Mouse (Mus musculus) liver, embryonic 16.5 days (tissue): Measurements from ENCODE around the gene Zfp967. TPM values are rescaled to one million over a fixed set of nuclear protein-coding genes. Genes with fewer than 3 reads are reported as not detected.
"Not testable (repeated sequence)": the region's sequence is repeated elsewhere in the genome, so short reads cannot be mapped to it uniquely, and the experiment has no call there.

Experiments
- ATAC-seq: fragments of 200-750 bp; cut with Nextera tagmentation; 2 replicates; pipeline ENCODE4 v1.8.0; 2017; ENCODE audit warnings: low read depth, mild to moderate bottlenecking, moderate number of reproducible peaks, moderate library complexity
- H3K27ac ChIP-seq: fragments of 300-500 bp; sonication (generic); 2 replicates; pipeline ENCODE4 v1.5.1; 2014; ENCODE audit warnings: mild to moderate bottlenecking, low read length
- H3K27me3 ChIP-seq: fragments of 300-500 bp; sonication (generic); 2 replicates; pipeline ENCODE4 v1.6.1; 2014; ENCODE audit warnings: low read depth, low read length, mixed read lengths; ENCODE audit not compliant: control insufficient read depth, insufficient read depth
- H3K36me3 ChIP-seq: fragments of 300-500 bp; sonication (generic); 2 replicates; pipeline ENCODE4 v1.6.1; 2014; ENCODE audit warnings: mild to moderate bottlenecking; ENCODE audit not compliant: control insufficient read depth, insufficient read depth
- H3K4me1 ChIP-seq: fragments of 300-500 bp; sonication (generic); 2 replicates; pipeline ENCODE4 v1.6.1; 2014; ENCODE audit warnings: low read depth, low read length, mixed read lengths; ENCODE audit not compliant: control insufficient read depth
- H3K4me2 ChIP-seq: fragments of 300-500 bp; sonication (generic); 2 replicates; pipeline ENCODE4 v1.6.1; 2014; ENCODE audit warnings: low read depth, low read length, mixed read lengths
- H3K4me3 ChIP-seq: fragments of 300-500 bp; sonication (generic); 2 replicates; pipeline ENCODE4 v1.5.1; 2014; ENCODE audit warnings: low read depth, mild to moderate bottlenecking, low read length
- H3K9ac ChIP-seq: fragments of 300-500 bp; sonication (generic); 2 replicates; pipeline ENCODE4 v1.6.1; 2014; ENCODE audit warnings: low read depth, low read length
- H3K9me3 ChIP-seq: fragments of 300-500 bp; sonication (generic); replicated peaks from 2 replicates; pipeline ENCODE4 v1.6.1; 2016; ENCODE audit warnings: low read length; ENCODE audit not compliant: control insufficient read depth
- WGBS: fragments of 180-500 bp; shearing (Covaris S2); extraction: QIAGEN DNeasy Blood & Tissue Kit; methylation state at CpG from one replicate; pipeline ENCODE4 v1.1.7; 2014; ENCODE audit not compliant: insufficient replicate concordance; 5-methylcytosine and 5-hydroxymethylcytosine counted together
- polyA plus RNA-seq: library from polyadenylated mRNA; unstranded; fragments of >200 nt; fragmentation: Nextera tagmentation; extraction: Ambion mirVana; gene quantifications from 2 replicates; pipeline ENCODE4 v1.2.1, GENCODE M21; 2015

Zfp967 gene
- polyA plus RNA-seq = not detected in 2 replicates

DNA sequence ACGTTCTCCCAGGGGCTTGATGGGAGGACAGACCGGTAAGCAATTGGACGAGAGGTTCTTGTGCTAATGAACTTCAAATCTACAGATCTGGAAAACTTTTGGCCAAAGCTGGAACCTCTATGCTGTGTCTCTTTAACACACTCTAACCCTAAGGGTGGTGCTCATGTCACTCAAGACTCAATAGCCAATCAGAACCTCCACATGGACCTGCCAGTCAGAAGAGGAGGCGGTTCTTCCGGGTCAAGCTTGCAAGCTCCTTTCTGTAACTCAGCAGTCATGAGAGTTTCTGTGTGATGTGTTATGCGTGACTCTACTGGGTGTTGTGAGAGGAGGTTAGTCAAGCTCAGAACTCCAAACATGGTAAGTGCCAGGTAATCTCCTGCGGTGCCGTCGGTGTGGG is at the start of gene Zfp967:
Zfp967 (plus strand) TSS at position 301 of the 400 bp plus-strand sequence.
- H3K36me3 ChIP-seq, H3K27me3 ChIP-seq, H3K4me2 ChIP-seq, H3K9me3 ChIP-seq, H3K4me1 ChIP-seq, H3K9ac ChIP-seq, ATAC-seq, H3K4me3 ChIP-seq, H3K27ac ChIP-seq: not testable (repeated sequence)
- WGBS = no CpG with 5 or more reads among the region's 9 CpGs

GRCm38 (mm10) chr2:176486683-176487082 is 34.2 kb upstream of the Zfp967 start, which contains the start of gene Gm14434:
Gene Gm14434, minus strand, starts transcription at chr2:176486783.
- not testable (repeated sequence) for H3K36me3 ChIP-seq, H3K27ac ChIP-seq, H3K4me3 ChIP-seq, H3K4me2 ChIP-seq, H3K9me3 ChIP-seq, H3K9ac ChIP-seq, H3K27me3 ChIP-seq, ATAC-seq, H3K4me1 ChIP-seq
- no CpG with 5 or more reads among the region's 4 CpGs for WGBS

Other genes starting within 250 kb of the Zfp967 start
- not detected in 2 replicates for gene Gm11009, start 201.6 kb upstream of the Zfp967 start, polyA plus RNA-seq
- gene Gm14435, start 97.5 kb upstream of the Zfp967 start, polyA plus RNA-seq = 4.2 and 4.8 TPM in 2 replicates
- gene Gm14434, start 34.3 kb upstream of the Zfp967 start, polyA plus RNA-seq = 0.26 and 1.4 TPM in 2 replicates
- 1.1 and 1.3 TPM in 2 replicates for gene Gm14308, start 115.3 kb downstream of the Zfp967 start, polyA plus RNA-seq
- gene Zfp973, start 149.5 kb downstream of the Zfp967 start, polyA plus RNA-seq = 2.5 and 2.8 TPM in 2 replicates
- gene Gm14305, start 187.3 kb downstream of the Zfp967 start, polyA plus RNA-seq = 4.2 and 4.3 TPM in 2 replicates